Mouse (Mus musculus) brain, embryonic 14.5 days (tissue): ENCODE results near the gene Ninj2. TPM values are rescaled to one million over a fixed set of nuclear protein-coding genes. Genes with fewer than 3 reads are reported as not detected.
"Not testable (repeated sequence)": the region's sequence is repeated elsewhere in the genome, so short reads cannot be mapped to it uniquely, and the experiment has no call there.

Source experiments
- DNase-seq: peaks from one replicate; pipeline ENCODE4 v3.0.0-alpha.2; 2011; ENCODE audit warnings: low read depth
- CTCF ChIP-seq: fragments of 200-500 bp; IDR thresholded peaks from 2 replicates; pipeline ENCODE4 v1.5.1; 2012; ENCODE audit warnings: inconsistent platforms, mild to moderate bottlenecking, moderate library complexity, borderline replicate concordance; ENCODE audit not compliant: insufficient read depth, insufficient read length; ENCODE audit errors: extremely low read depth
- POLR2A ChIP-seq: fragments of 200-500 bp; IDR thresholded peaks from 2 replicates; pipeline ENCODE4 v1.6.1; 2012; ENCODE audit warnings: mild to moderate bottlenecking, inconsistent platforms, borderline replicate concordance; ENCODE audit not compliant: poor library complexity, insufficient read depth, insufficient read length, severe bottlenecking; ENCODE audit errors: extremely low read depth
- polyA plus RNA-seq: library from polyadenylated mRNA; depleted of rRNA; stranded (reverse); fragments of >200 nt; gene quantifications from 2 replicates; pipeline ENCODE4 v1.2.3, GENCODE M21; 2012

The Ninj2 gene
- polyA plus RNA-seq, 1 experiment = not detected

- no peak for DNase-seq
- no peak for TF ChIP-seq CTCF
- TF ChIP-seq POLR2A = no peak
Measured at GRCm38 (mm10) chr6:120079547-120079946, 13.6 kb upstream of the Ninj2 start.

- DNase-seq = no peak
- TF ChIP-seq POLR2A (no peak), CTCF (no peak)
Measured at GRCm38 (mm10) chr6:120081516-120081915, 11.6 kb upstream of the Ninj2 start.

- TF ChIP-seq CTCF (no peak), POLR2A (no peak)
- DNase-seq = no peak
Measured at GRCm38 (mm10) chr6:120082251-120082950, 10.7 kb upstream of the Ninj2 start.

GRCm38 (mm10) chr6:120082951-120083411, 10.2 kb upstream of the Ninj2 start:
- TF ChIP-seq CTCF (no peak), POLR2A (no peak)

GRCm38 (mm10) chr6:120083442-120083841, 9.7 kb upstream of the Ninj2 start:
- DNase-seq = no peak
- TF ChIP-seq CTCF (no peak), POLR2A (no peak)

More at GRCm38 (mm10) chr6:120082951-120083411, 10.2 kb upstream of the Ninj2 start:
- DNase-seq = no peak

GRCm38 (mm10) chr6:120084983-120085382, 8.2 kb upstream of the Ninj2 start:
- no peak for DNase-seq
- TF ChIP-seq CTCF (no peak), POLR2A (no peak)

GRCm38 (mm10) chr6:120085832-120086231, 7.3 kb upstream of the Ninj2 start:
- TF ChIP-seq CTCF (no peak), POLR2A (no peak)
- no peak for DNase-seq

- not testable (repeated sequence) for DNase-seq
Measured at GRCm38 (mm10) chr6:120087041-120087440, 6.1 kb upstream of the Ninj2 start.

GRCm38 (mm10) chr6:120090712-120091248, 2.4 kb upstream of the Ninj2 start:
- no peak for DNase-seq
- TF ChIP-seq CTCF (no peak), POLR2A (no peak)

- TF ChIP-seq POLR2A (no peak), CTCF (no peak)
- DNase-seq = no peak
Measured at GRCm38 (mm10) chr6:120091956-120092355, 1.2 kb upstream of the Ninj2 start.

GRCm38 (mm10) chr6:120094091-120094776, 1.1 kb downstream of the Ninj2 start:
- no peak for DNase-seq
- TF ChIP-seq POLR2A (no peak), CTCF (no peak)

GRCm38 (mm10) chr6:120095096-120095495, 1.9 kb downstream of the Ninj2 start:
- no peak for DNase-seq
- TF ChIP-seq CTCF (no peak), POLR2A (no peak)
